Mouse (Mus musculus) G1E (cell line): ENCODE measurements around the gene Nop2.

Source experiments
- CTCF ChIP-seq: IDR thresholded peaks from 2 replicates; pipeline ENCODE4 v1.5.1; 2012; ENCODE audit warnings: low read depth, low read length, inconsistent platforms, mixed read lengths
- GATA1 ChIP-seq: IDR thresholded peaks from 2 replicates; pipeline ENCODE4 v1.6.1; 2012; ENCODE audit warnings: borderline replicate concordance, low read length, inconsistent platforms, mixed read lengths
- TAL1 ChIP-seq: conservative IDR thresholded peaks from 2 replicates; pipeline ENCODE4 v1.6.1; 2012; ENCODE audit warnings: low read depth, low read length, inconsistent platforms, mixed read lengths

DNA sequence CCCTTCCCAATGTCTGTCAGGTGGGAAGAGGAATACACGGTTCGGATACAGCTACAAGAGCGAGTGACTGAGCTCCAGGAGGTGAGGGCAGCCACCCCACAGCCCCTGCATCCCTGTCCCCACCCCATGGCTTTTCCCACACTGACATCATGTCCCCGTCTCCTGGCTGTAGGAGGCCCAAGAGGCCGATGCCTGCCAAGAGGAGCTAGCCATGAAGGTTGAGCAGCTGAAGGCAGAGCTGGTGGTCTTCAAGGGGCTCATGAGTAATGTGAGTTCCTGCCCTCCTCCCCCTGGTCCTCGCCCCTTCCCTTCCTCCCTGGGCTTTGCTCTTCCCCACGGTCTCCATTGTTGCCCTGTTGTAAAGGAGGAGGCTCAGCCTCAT, 17.9 kb downstream of the Nop2 start:
- no peak for TF ChIP-seq CTCF
- no peak for TF ChIP-seq TAL1
- TF ChIP-seq GATA1: no peak
